Mouse (Mus musculus) liver, embryonic 15.5 days (tissue): Measurements from ENCODE around the gene Sel1l. TPM values are rescaled to one million over a fixed set of nuclear protein-coding genes. Genes with fewer than 3 reads are reported as not detected.

Experiments
- ATAC-seq: fragments of 200-750 bp; cut with Nextera tagmentation; 2 replicates; pipeline ENCODE4 v1.8.0; 2017; ENCODE audit warnings: moderate number of reproducible peaks, mild to moderate bottlenecking, moderate library complexity; ENCODE audit not compliant: insufficient read depth
- H3K27ac ChIP-seq: fragments of 300-500 bp; sonication (generic); replicated peaks from 2 replicates; pipeline ENCODE4 v1.5.1; 2015; ENCODE audit warnings: mild to moderate bottlenecking, inconsistent platforms
- H3K27me3 ChIP-seq: fragments of 300-500 bp; sonication (generic); 2 replicates; pipeline ENCODE4 v1.6.1; 2015; ENCODE audit warnings: mild to moderate bottlenecking, inconsistent platforms
- H3K36me3 ChIP-seq: fragments of 300-500 bp; sonication (generic); replicated peaks from 2 replicates; pipeline ENCODE4 v1.6.1; 2015; ENCODE audit warnings: moderate library complexity, mild to moderate bottlenecking, inconsistent platforms
- H3K4me1 ChIP-seq: fragments of 300-500 bp; sonication (generic); replicated peaks from 2 replicates; pipeline ENCODE4 v1.6.1; 2015; ENCODE audit warnings: inconsistent platforms
- H3K4me2 ChIP-seq: fragments of 300-500 bp; sonication (generic); 2 replicates; pipeline ENCODE4 v1.6.1; 2015; ENCODE audit warnings: moderate library complexity, mild to moderate bottlenecking, inconsistent platforms
- H3K4me3 ChIP-seq: fragments of 300-500 bp; sonication (generic); replicated peaks from 2 replicates; pipeline ENCODE4 v1.5.1; 2015; ENCODE audit warnings: mild to moderate bottlenecking, inconsistent platforms
- H3K9ac ChIP-seq: fragments of 300-500 bp; sonication (generic); 2 replicates; pipeline ENCODE4 v1.6.1; 2015; ENCODE audit warnings: moderate library complexity, mild to moderate bottlenecking, inconsistent platforms
- H3K9me3 ChIP-seq: fragments of 300-500 bp; sonication (generic); replicated peaks from 2 replicates; pipeline ENCODE4 v1.6.1; 2016; ENCODE audit warnings: inconsistent platforms
- WGBS: fragments of 180-500 bp; shearing (Covaris S2); methylation state at CpG from one replicate; pipeline ENCODE4 v1.1.7; 2015; ENCODE audit warnings: mixed read lengths; ENCODE audit not compliant: insufficient replicate concordance; 5-methylcytosine and 5-hydroxymethylcytosine counted together
- polyA plus RNA-seq: library from polyadenylated mRNA; unstranded; fragments of >200 nt; fragmentation: Nextera tagmentation; extraction: Ambion mirVana; gene quantifications from 2 replicates; pipeline ENCODE4 v1.2.1, GENCODE M21; 2015

Gene Sel1l
- polyA plus RNA-seq, 1 experiment from 2014 or later: 37.6 TPM

DNA sequence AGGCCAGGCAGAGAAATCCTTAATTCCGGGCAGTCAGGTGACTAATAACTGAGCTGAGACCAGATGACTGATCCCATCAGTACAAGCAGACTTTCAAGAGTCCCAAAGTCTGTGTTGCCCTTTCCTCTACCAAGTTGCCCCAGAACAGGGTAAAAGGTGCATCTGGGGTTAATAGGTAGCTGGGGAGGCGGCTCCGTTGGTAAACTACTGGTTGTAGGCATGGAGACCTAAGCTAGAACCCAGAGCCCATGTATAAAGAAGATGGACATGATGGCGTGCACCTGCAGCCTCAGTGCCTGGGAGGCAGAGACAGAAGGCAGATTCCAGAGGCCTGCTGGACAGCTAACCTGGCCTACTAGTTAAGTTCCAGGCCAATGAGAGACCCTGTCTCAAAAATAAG lies 30.2 kb downstream of the Sel1l start:
- H3K27me3 ChIP-seq: no peaks in the 10 kb centered on the region
- H3K36me3 ChIP-seq: peaks cover 89% of the 10 kb centered on the region
- no peak overlapping the region for H3K27ac ChIP-seq
- ATAC-seq: no peak
- H3K4me1 ChIP-seq: no peaks in the 10 kb centered on the region
- no peak overlapping the region for H3K9ac ChIP-seq
- no peaks in the 10 kb centered on the region for H3K9me3 ChIP-seq
- WGBS: 82% methylated on average over 4 of the region's 4 CpGs
- no peak overlapping the region for H3K4me2 ChIP-seq
- no peak overlapping the region for H3K4me3 ChIP-seq

DNA sequence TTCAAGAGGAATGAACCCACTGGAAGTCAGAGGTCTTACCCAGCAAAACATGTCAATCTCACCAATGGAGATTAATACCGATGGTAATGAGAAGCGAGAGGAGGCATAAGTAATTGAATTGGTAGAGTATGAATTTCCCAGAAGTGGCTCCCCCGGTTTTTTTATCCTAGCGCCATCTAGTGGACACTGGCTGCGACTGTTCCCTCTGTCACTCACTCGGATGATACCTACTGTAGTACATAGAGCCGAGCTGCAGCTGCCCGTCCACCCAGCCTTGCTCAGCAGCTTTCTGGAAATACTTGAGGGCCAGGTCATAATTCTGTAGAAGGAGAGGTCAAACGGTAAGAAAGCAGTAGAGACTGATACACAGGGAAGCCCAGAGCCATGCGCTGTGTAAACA lies 33.0 kb downstream of the Sel1l start:
- no peak overlapping the region for H3K4me2 ChIP-seq
- H3K27ac ChIP-seq: no peak overlapping the region
- ATAC-seq: peak; percentile 28; the same call in 1 of the 2 replicates
- H3K27me3 ChIP-seq: no peaks in the 10 kb centered on the region
- 21% methylated on average over 10 of the region's 10 CpGs for WGBS
- no peaks in the 10 kb centered on the region for H3K4me1 ChIP-seq
- H3K9me3 ChIP-seq: no peaks in the 10 kb centered on the region
- H3K9ac ChIP-seq: no peak overlapping the region
- no peak overlapping the region for H3K4me3 ChIP-seq
- peaks cover 91% of the 10 kb centered on the region for H3K36me3 ChIP-seq

DNA sequence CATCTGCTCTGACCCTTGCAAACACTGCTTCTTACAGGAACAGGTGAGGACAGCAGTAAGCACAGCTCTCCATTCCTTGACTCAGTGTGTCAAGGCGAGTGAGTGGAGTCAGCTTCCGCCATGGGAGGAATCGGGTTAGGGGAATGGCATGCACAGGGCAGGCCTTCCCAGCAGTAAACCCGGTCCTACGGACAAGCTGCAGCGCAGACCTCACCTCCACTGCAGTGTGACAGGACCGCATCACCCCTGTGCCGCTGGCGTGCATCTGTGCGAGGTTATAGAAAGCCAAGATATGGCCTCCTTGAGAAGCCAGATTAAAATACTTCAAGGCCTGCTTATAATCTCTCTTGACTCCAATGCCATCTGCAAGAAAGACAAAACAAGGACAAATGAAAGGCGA lies 33.4 kb downstream of the Sel1l start:
- Histone ChIP-seq H3K27ac (no peak overlapping the region), H3K4me1 (no peaks in the 10 kb centered on the region), H3K4me3 (no peak overlapping the region), H3K4me2 (no peak overlapping the region), H3K9ac (no peak overlapping the region), H3K36me3 (peaks cover 90% of the 10 kb centered on the region), H3K27me3 (no peaks in the 10 kb centered on the region), H3K9me3 (no peaks in the 10 kb centered on the region)
- no peak for ATAC-seq
- 88% methylated on average over 11 of the region's 11 CpGs for WGBS

DNA sequence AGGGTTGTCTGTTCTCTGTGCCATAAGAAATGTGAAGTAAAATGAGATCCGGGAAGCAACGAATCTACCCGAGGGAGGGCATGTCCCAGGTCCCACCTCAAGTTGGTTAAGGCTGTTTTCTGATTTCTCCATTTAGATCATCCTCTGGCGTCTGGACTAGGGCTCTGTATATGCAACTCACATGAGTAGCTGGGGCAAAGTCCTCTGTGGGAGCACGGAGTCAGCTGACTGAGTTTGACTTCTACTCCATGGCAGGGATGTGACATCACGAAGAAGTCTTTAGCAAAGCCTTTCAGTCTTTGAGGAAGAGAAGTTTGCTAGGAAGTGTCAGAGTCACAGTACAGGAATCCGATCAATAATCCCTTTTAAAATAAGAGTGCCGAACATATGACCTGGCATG lies 40.0 kb downstream of the Sel1l start:
- H3K4me3 ChIP-seq: no peak overlapping the region
- H3K27me3 ChIP-seq: no peaks in the 10 kb centered on the region
- H3K9me3 ChIP-seq: no peaks in the 10 kb centered on the region
- H3K9ac ChIP-seq: no peak overlapping the region
- 75% methylated on average over 8 of the region's 8 CpGs for WGBS
- H3K4me1 ChIP-seq: no peaks in the 10 kb centered on the region
- no peak overlapping the region for H3K27ac ChIP-seq
- H3K4me2 ChIP-seq: no peak overlapping the region
- no peak for ATAC-seq
- peaks cover 57% of the 10 kb centered on the region for H3K36me3 ChIP-seq

DNA sequence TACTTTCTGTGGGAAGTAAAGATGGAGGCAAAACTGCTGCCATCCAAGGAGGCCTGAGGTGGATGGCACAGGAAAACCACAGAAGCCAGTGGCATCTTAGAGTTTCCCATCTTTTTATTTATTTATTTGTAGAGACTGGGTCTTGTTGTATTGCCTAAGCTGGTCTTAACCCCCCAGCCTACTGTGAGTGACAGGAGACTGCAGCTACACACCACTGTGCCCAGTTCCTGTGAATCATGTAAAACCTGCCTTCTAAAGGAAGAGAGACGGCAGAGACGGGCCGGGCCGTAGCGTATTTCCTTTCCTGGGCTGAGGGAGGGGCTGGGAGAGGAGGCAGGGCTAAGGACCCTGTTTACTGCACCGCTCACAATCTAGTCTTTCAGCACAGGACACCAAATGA lies 41.2 kb downstream of the Sel1l start:
- Histone ChIP-seq H3K9ac (no peak overlapping the region), H3K36me3 (peaks cover 45% of the 10 kb centered on the region), H3K27me3 (no peaks in the 10 kb centered on the region), H3K4me3 (no peak overlapping the region), H3K27ac (no peak overlapping the region), H3K9me3 (no peaks in the 10 kb centered on the region), H3K4me1 (no peaks in the 10 kb centered on the region), H3K4me2 (no peak overlapping the region)
- no peak for ATAC-seq
- 66% methylated on average over 6 of the region's 6 CpGs for WGBS

DNA sequence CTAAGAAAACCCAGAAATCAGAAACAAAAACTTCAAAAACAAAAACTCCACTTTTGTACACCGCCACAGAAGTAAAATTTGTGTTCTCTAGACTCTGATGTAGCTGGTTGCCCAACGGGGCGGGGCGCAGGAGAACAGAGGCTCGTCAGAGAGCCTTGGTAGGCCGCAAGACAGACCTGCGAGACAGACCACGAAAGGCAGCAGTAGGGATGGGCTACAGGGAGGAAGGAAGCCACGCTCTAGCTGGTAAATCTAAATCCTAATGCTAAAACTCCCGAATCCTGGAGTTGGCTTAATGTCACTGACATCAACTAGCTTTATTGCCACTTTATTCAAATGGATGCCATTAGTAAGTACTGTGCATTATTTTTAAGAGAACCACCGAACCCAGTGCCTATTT lies 41.9 kb downstream of the Sel1l start:
- H3K9ac ChIP-seq: no peak overlapping the region
- H3K27ac ChIP-seq: no peak overlapping the region
- H3K9me3 ChIP-seq: no peaks in the 10 kb centered on the region
- H3K4me3 ChIP-seq: no peak overlapping the region
- no peaks in the 10 kb centered on the region for H3K4me1 ChIP-seq
- no peaks in the 10 kb centered on the region for H3K27me3 ChIP-seq
- 66% methylated on average over 11 of the region's 11 CpGs for WGBS
- no peak for ATAC-seq
- H3K36me3 ChIP-seq: peaks cover 39% of the 10 kb centered on the region
- H3K4me2 ChIP-seq: no peak overlapping the region

DNA sequence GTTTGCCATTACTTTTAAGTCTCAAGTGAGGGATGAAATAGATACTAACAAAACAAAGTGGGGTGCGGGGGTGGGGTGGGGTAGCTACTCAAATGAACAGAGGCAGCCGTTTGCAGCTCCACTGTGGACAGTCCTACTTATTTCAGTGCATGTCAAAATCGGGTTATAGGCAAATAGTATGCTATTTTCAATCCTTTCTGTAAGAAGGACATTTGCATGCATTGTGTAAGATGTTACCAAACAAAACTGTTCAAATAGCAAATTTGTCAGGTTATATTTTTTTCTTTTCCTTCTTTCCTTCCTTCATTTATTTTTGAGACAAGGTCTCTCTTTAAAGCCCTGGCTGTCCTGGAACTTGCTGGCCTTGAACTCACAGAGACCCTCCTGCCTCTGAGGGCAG lies 44.7 kb downstream of the Sel1l start:
- Histone ChIP-seq H3K9me3 (no peaks in the 10 kb centered on the region), H3K4me2 (no peak overlapping the region), H3K36me3 (peaks cover 12% of the 10 kb centered on the region), H3K9ac (no peak overlapping the region), H3K4me1 (peaks cover 7% of the 10 kb centered on the region; the same call in 1 of the 2 replicates), H3K4me3 (no peak overlapping the region), H3K27ac (no peak overlapping the region), H3K27me3 (no peaks in the 10 kb centered on the region)
- ATAC-seq: no peak
- WGBS: 63% methylated on average over 3 of the region's 3 CpGs

DNA sequence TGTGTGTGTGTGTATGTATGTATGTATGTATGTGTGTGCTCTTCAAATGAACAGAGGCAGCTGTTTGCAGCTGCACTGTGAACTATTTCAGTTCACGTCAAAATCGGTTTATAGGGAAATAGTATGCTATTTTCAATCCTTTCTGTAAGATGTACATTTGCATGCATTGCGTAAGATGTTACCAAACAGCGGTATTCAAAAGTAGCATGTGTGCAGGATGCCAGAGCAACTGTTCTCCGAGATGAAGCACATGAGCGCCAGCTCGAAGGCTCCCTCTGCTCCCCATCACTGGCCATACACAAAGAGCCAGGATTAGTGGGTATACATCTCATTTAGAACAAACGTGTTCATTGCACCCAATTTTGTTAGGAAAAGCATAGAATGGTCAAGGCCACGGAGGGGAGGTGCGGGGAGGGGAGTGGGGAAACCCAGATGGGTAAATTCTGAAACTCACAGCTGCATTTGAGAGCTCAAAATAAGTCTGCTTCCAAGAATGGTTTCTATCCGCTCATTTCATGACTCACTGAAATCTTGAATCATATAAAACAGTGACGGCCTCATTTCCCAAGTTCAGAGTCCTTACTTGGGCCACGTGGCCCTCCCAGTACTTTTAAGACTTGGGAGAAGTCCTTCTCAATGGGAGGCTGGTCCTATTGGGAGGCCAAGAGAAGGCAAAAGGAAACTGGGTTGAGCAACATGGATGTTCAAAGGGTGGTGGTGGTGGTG lies 45.6 kb downstream of the Sel1l start:
- no peak for ATAC-seq
- H3K36me3 ChIP-seq: peaks cover 3% of the 10 kb centered on the region
- no peak overlapping the region for H3K9ac ChIP-seq
- no peak overlapping the region for H3K4me3 ChIP-seq
- no peaks in the 10 kb centered on the region for H3K9me3 ChIP-seq
- no peaks in the 10 kb centered on the region for H3K27me3 ChIP-seq
- no peak overlapping the region for H3K27ac ChIP-seq
- peaks cover 7% of the 10 kb centered on the region; the same call in 1 of the 2 replicates for H3K4me1 ChIP-seq
- 72% methylated on average over 13 of the region's 13 CpGs for WGBS
- no peak overlapping the region for H3K4me2 ChIP-seq

DNA sequence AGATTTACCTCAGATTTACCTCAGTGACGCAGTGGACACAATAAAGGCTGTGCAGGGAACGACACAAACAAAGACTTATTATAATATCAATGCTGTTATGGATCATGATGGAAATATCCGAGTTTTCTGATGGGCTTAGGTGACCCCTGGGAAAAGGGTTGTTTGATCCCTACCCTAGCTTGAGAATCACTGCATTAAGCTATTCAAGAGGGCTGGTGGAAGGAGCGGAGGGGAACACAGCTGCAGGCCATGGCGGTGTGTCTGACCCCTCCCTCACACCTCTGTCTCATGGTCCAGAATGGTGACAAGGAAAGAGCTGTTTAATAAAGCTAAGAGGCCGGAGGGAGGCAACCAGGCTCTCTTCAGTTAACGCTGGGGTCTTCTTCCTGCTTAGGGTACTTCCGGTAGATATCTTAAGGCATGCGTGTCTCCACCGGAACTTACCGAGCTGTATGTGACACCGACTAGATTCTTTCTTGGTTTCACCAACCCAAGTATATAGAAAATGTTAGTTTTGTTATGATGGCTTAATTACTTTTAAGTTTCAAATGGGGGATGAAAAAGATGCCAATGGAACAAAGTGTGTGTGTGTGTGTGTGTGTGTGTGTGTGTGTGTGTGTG lies 46.3 kb downstream of the Sel1l start:
- ATAC-seq: no peak
- Histone ChIP-seq H3K36me3 (no peaks in the 10 kb centered on the region), H3K4me1 (peaks cover 7% of the 10 kb centered on the region; the same call in 1 of the 2 replicates), H3K4me2 (no peak overlapping the region), H3K9me3 (no peaks in the 10 kb centered on the region), H3K9ac (no peak overlapping the region), H3K4me3 (no peak overlapping the region), H3K27me3 (no peaks in the 10 kb centered on the region), H3K27ac (no peak overlapping the region)
- 74% methylated on average over 12 of the region's 12 CpGs for WGBS

DNA sequence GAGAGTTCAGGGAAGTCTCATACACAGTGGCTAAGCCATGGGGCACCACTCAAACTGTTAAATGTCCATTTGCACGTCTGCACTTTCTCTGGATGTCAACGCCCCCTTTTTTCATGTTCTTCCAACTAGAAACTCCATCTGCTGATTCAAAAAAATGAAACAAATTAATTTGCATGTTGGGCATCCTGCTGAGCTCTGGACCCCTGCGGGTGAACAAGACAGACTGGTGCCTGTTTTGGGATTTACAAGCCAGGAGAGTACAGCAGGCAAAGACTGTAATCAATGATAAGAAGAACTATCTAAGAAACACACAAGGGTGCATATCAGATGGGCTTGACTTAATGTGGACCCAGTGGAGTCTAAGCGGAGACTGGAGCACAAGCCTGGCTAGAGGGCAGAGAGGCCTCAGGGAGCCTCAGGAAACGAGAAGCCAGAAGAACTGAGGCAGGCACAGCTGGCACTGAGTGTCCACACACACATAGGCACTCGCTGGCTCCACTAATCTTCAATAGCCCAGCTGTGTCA lies 48.0 kb downstream of the Sel1l start:
- Histone ChIP-seq H3K9ac (no peak overlapping the region), H3K9me3 (no peaks in the 10 kb centered on the region), H3K4me1 (peaks cover 7% of the 10 kb centered on the region; the same call in 1 of the 2 replicates), H3K27ac (no peak overlapping the region), H3K4me3 (no peak overlapping the region), H3K27me3 (no peaks in the 10 kb centered on the region), H3K4me2 (no peak overlapping the region), H3K36me3 (no peaks in the 10 kb centered on the region)
- WGBS: 33% methylated on average over 6 of the region's 6 CpGs
- ATAC-seq: no peak

DNA sequence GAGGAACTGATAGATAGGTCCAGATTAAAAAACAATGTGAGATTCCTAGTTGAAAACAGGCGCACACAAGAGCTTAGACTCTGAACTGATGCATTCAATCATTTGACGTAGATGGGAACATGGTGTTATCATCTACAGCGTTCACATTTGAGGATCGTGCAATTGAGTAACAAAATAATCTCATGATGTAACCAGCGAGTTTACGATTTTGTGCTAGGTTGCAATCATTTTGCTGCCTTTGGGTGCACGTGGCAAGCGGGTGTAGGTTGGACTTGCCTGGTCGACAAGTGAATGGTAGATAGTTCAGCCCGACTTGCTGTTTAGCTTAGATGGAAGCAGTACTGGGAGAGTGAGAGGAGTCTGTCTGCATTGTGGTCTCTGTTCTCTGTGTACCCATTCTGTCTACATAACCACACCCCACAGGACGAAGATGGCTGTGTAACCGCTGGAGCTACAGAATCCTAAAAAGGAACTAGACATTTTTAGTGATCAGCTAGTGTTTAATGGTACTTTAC lies 49.1 kb downstream of the Sel1l start:
- Histone ChIP-seq H3K4me2 (no peak overlapping the region), H3K27me3 (no peaks in the 10 kb centered on the region), H3K36me3 (no peaks in the 10 kb centered on the region), H3K4me1 (peaks cover 7% of the 10 kb centered on the region; the same call in 1 of the 2 replicates), H3K9me3 (no peaks in the 10 kb centered on the region), H3K4me3 (no peak overlapping the region), H3K9ac (no peak overlapping the region), H3K27ac (no peak overlapping the region)
- no peak for ATAC-seq
- 52% methylated on average over 12 of the region's 12 CpGs for WGBS
